Mouse (Mus musculus) liver, embryonic 15.5 days (tissue): ENCODE data around the gene Fam111a. TPM values are rescaled to one million over a fixed set of nuclear protein-coding genes. Genes with fewer than 3 reads are reported as not detected.
A peak's percentile ranks its signal among the peaks of the same experiment; 100 is the strongest.

Experiments
- ATAC-seq: fragments of 200-750 bp; cut with Nextera tagmentation; 2 replicates; pipeline ENCODE4 v1.8.0; 2017; ENCODE audit warnings: moderate number of reproducible peaks, mild to moderate bottlenecking, moderate library complexity; ENCODE audit not compliant: insufficient read depth
- H3K27ac ChIP-seq: fragments of 300-500 bp; sonication (generic); replicated peaks from 2 replicates; pipeline ENCODE4 v1.5.1; 2015; ENCODE audit warnings: mild to moderate bottlenecking, inconsistent platforms
- H3K27me3 ChIP-seq: fragments of 300-500 bp; sonication (generic); 2 replicates; pipeline ENCODE4 v1.6.1; 2015; ENCODE audit warnings: mild to moderate bottlenecking, inconsistent platforms
- H3K36me3 ChIP-seq: fragments of 300-500 bp; sonication (generic); replicated peaks from 2 replicates; pipeline ENCODE4 v1.6.1; 2015; ENCODE audit warnings: moderate library complexity, mild to moderate bottlenecking, inconsistent platforms
- H3K4me1 ChIP-seq: fragments of 300-500 bp; sonication (generic); replicated peaks from 2 replicates; pipeline ENCODE4 v1.6.1; 2015; ENCODE audit warnings: inconsistent platforms
- H3K4me2 ChIP-seq: fragments of 300-500 bp; sonication (generic); 2 replicates; pipeline ENCODE4 v1.6.1; 2015; ENCODE audit warnings: moderate library complexity, mild to moderate bottlenecking, inconsistent platforms
- H3K4me3 ChIP-seq: fragments of 300-500 bp; sonication (generic); replicated peaks from 2 replicates; pipeline ENCODE4 v1.5.1; 2015; ENCODE audit warnings: mild to moderate bottlenecking, inconsistent platforms
- H3K9ac ChIP-seq: fragments of 300-500 bp; sonication (generic); 2 replicates; pipeline ENCODE4 v1.6.1; 2015; ENCODE audit warnings: moderate library complexity, mild to moderate bottlenecking, inconsistent platforms
- H3K9me3 ChIP-seq: fragments of 300-500 bp; sonication (generic); replicated peaks from 2 replicates; pipeline ENCODE4 v1.6.1; 2016; ENCODE audit warnings: inconsistent platforms
- WGBS: fragments of 180-500 bp; shearing (Covaris S2); methylation state at CpG from one replicate; pipeline ENCODE4 v1.1.7; 2015; ENCODE audit warnings: mixed read lengths; ENCODE audit not compliant: insufficient replicate concordance; 5-methylcytosine and 5-hydroxymethylcytosine counted together
- polyA plus RNA-seq: library from polyadenylated mRNA; unstranded; fragments of >200 nt; fragmentation: Nextera tagmentation; extraction: Ambion mirVana; gene quantifications from 2 replicates; pipeline ENCODE4 v1.2.1, GENCODE M21; 2015

Gene Fam111a
- polyA plus RNA-seq, 1 experiment from 2014 or later = 23.8 TPM

DNA sequence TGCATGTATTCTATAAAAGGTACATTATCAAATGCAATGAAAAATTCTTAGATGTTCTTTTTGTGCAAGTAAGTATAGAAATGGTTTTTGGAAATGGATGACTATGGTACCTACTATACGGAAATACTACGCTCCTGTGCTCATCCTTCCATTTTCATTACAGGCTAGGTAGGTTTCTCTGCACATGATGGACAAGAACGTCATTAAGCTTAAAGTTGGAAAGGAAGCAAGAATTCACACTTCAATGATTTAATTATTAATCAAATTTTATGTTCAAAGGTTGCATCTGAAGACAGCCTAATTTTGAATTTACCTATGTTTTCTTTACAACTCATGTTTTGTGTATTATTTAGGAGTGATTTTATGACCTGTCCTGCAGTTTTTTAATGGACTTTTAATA is 88.7 kb downstream of the Fam111a start:
- Histone ChIP-seq H3K4me2 (no peak overlapping the region), H3K9ac (no peak overlapping the region), H3K4me3 (no peak overlapping the region), H3K27ac (no peak overlapping the region), H3K9me3 (no peaks in the 10 kb centered on the region), H3K27me3 (no peaks in the 10 kb centered on the region), H3K36me3 (no peaks in the 10 kb centered on the region), H3K4me1 (no peaks in the 10 kb centered on the region)
- no peak for ATAC-seq
- WGBS = 65% methylated on average over 3 of the region's 3 CpGs

- no peaks in the 10 kb centered on the region for H3K9me3 ChIP-seq
- H3K4me2 ChIP-seq = no peak overlapping the region
- no peaks in the 10 kb centered on the region for H3K4me1 ChIP-seq
- no peaks in the 10 kb centered on the region for H3K36me3 ChIP-seq
- no peak overlapping the region for H3K4me3 ChIP-seq
- 62% methylated on average over 4 of the region's 4 CpGs for WGBS
- no peak overlapping the region for H3K27ac ChIP-seq
- no peak overlapping the region for H3K9ac ChIP-seq
- no peaks in the 10 kb centered on the region for H3K27me3 ChIP-seq
- ATAC-seq = no peak
Measured at GRCm38 (mm10) chr19:12634963-12635362, 89.4 kb downstream of the Fam111a start.

- Histone ChIP-seq H3K9me3 (no peaks in the 10 kb centered on the region), H3K27me3 (no peaks in the 10 kb centered on the region), H3K36me3 (no peaks in the 10 kb centered on the region), H3K27ac (no peak overlapping the region), H3K4me2 (no peak overlapping the region), H3K4me3 (no peak overlapping the region), H3K4me1 (no peaks in the 10 kb centered on the region), H3K9ac (no peak overlapping the region)
- 48% methylated on average over 3 of the region's 3 CpGs for WGBS
- no peak for ATAC-seq
Measured at GRCm38 (mm10) chr19:12636863-12637262, 91.3 kb downstream of the Fam111a start.

GRCm38 (mm10) chr19:12638049-12638448 is 92.5 kb downstream of the Fam111a start:
- Histone ChIP-seq H3K9me3 (no peaks in the 10 kb centered on the region), H3K4me1 (no peaks in the 10 kb centered on the region), H3K27me3 (no peaks in the 10 kb centered on the region), H3K27ac (no peak overlapping the region), H3K4me2 (no peak overlapping the region), H3K36me3 (no peaks in the 10 kb centered on the region), H3K9ac (no peak overlapping the region), H3K4me3 (no peak overlapping the region)
- WGBS = 59% methylated on average over 1 of the region's 1 CpGs
- peak; percentile 15; the same call in 1 of the 2 replicates for ATAC-seq

Other genes with a start within 250 kb of the Fam111a start
- not detected in 2 replicates for gene Olfr1436, start 246.6 kb upstream of the Fam111a start, polyA plus RNA-seq
- not detected in 2 replicates for gene Olfr1437, start 220.6 kb upstream of the Fam111a start, polyA plus RNA-seq
- not detected in 2 replicates for gene Olfr1438-ps1, start 209.8 kb upstream of the Fam111a start, polyA plus RNA-seq
- not detected in 2 replicates for gene Olfr1440, start 158.5 kb upstream of the Fam111a start, polyA plus RNA-seq
- not detected in 2 replicates for gene Olfr1441, start 128.3 kb upstream of the Fam111a start, polyA plus RNA-seq
- gene Pfpl, start 117.8 kb upstream of the Fam111a start, polyA plus RNA-seq = not detected in 2 replicates
- gene Mpeg1, start 85.0 kb upstream of the Fam111a start, polyA plus RNA-seq = 1.8 and 2.0 TPM in 2 replicates
- 2.0 and 2.4 TPM in 2 replicates for gene Dtx4, start 44.3 kb upstream of the Fam111a start, polyA plus RNA-seq
- 12.6 and 15.3 TPM in 2 replicates for gene Gm4952, start 54.2 kb downstream of the Fam111a start, polyA plus RNA-seq
- gene Glyat, start 87.6 kb downstream of the Fam111a start, polyA plus RNA-seq = 0.43 and 0.54 TPM in 2 replicates
- gene Olfr1442, start 124.7 kb downstream of the Fam111a start, polyA plus RNA-seq = not detected in 2 replicates
- not detected in 2 replicates for gene Olfr1443, start 132.4 kb downstream of the Fam111a start, polyA plus RNA-seq
- 7.9 and 9.0 TPM in 2 replicates for gene Keg1, start 150.0 kb downstream of the Fam111a start, polyA plus RNA-seq
- gene Cntf, start 219.9 kb downstream of the Fam111a start, polyA plus RNA-seq = 0.43 and 0.53 TPM in 2 replicates